Mouse (Mus musculus) ES-Bruce4 (cell line): Measurements from ENCODE around the gene Vti1b. TPM values are rescaled to one million over a fixed set of nuclear protein-coding genes. Genes with fewer than 3 reads are reported as not detected.

Experiments
- H3K27ac ChIP-seq: 2 replicates; pipeline ENCODE4 v1.5.1; 2012; ENCODE audit warnings: low read length, inconsistent platforms; ENCODE audit not compliant: insufficient read depth
- H3K27me3 ChIP-seq: 2 replicates; pipeline ENCODE4 v1.6.1; 2012; ENCODE audit warnings: mild to moderate bottlenecking, low read length, inconsistent platforms; ENCODE audit not compliant: control insufficient read depth, poor library complexity, insufficient read depth, severe bottlenecking
- H3K36me3 ChIP-seq: 2 replicates; pipeline ENCODE4 v1.6.1; 2012; ENCODE audit warnings: inconsistent platforms, mild to moderate bottlenecking, low read length, moderate library complexity; ENCODE audit not compliant: control insufficient read depth, poor library complexity, insufficient read depth, severe bottlenecking
- H3K4me1 ChIP-seq: one replicate; pipeline ENCODE4 v1.8.1; 2011; ENCODE audit warnings: low read length; ENCODE audit not compliant: control insufficient read depth, insufficient read depth
- H3K4me3 ChIP-seq: 2 replicates; pipeline ENCODE4 v1.5.1; 2011; ENCODE audit warnings: low read depth, mild to moderate bottlenecking, low read length
- H3K9ac ChIP-seq: 2 replicates; pipeline ENCODE4 v1.6.1; 2012; ENCODE audit warnings: low read depth, mild to moderate bottlenecking, inconsistent platforms; ENCODE audit not compliant: poor library complexity, severe bottlenecking
- H3K9me3 ChIP-seq: replicated peaks from 2 replicates; pipeline ENCODE4 v1.6.1; 2012; ENCODE audit warnings: mild to moderate bottlenecking, low read length, inconsistent platforms; ENCODE audit not compliant: control insufficient read depth, poor library complexity, insufficient read depth, severe bottlenecking
- CTCF ChIP-seq: IDR thresholded peaks from one replicate; pipeline ENCODE4 v1.8.1; 2011; ENCODE audit warnings: low read depth, low read length
- EP300 ChIP-seq: IDR thresholded peaks from 2 replicates; pipeline ENCODE4 v1.6.1; 2011; ENCODE audit warnings: low read depth, low read length; ENCODE audit not compliant: insufficient read depth
- POLR2A ChIP-seq: IDR thresholded peaks from one replicate; pipeline ENCODE4 v1.8.1; 2011; ENCODE audit warnings: low read length; ENCODE audit not compliant: insufficient read depth
- polyA plus RNA-seq: library from polyadenylated mRNA; stranded (reverse); fragments of >200 nt; gene quantifications from 2 replicates; pipeline ENCODE4 v1.2.4, GENCODE M21; 2011; ENCODE audit warnings: low read depth; ENCODE audit not compliant: missing spikeins, insufficient read depth, insufficient read length

The Vti1b gene
- polyA plus RNA-seq, 1 experiment: 58.9 TPM

GRCm38 (mm10) chr12:79135105-79135504 is 37.4 kb downstream of the Vti1b start:
- Histone ChIP-seq H3K4me1 (no peaks in the 10 kb centered on the region), H3K27ac (no peak overlapping the region), H3K9ac (no peak overlapping the region), H3K4me3 (no peak overlapping the region), H3K27me3 (peaks cover 18% of the 10 kb centered on the region), H3K9me3 (no peaks in the 10 kb centered on the region), H3K36me3 (no peaks in the 10 kb centered on the region)
- TF ChIP-seq POLR2A (no peak), EP300 (no peak), CTCF (no peak)

- Histone ChIP-seq H3K27ac (no peak overlapping the region), H3K27me3 (peaks cover 20% of the 10 kb centered on the region), H3K9me3 (no peaks in the 10 kb centered on the region), H3K4me1 (no peaks in the 10 kb centered on the region), H3K9ac (no peak overlapping the region), H3K4me3 (no peak overlapping the region), H3K36me3 (no peaks in the 10 kb centered on the region)
- TF ChIP-seq EP300 (no peak), POLR2A (no peak), CTCF (no peak)
Observed at GRCm38 (mm10) chr12:79134676-79135075, 37.8 kb downstream of the Vti1b start.

- H3K4me3 ChIP-seq: no peak overlapping the region
- H3K27ac ChIP-seq: no peak overlapping the region
- peaks cover 20% of the 10 kb centered on the region for H3K27me3 ChIP-seq
- H3K9ac ChIP-seq: no peak overlapping the region
- TF ChIP-seq EP300: no peak
- no peak for TF ChIP-seq CTCF
- no peak for TF ChIP-seq POLR2A
- no peaks in the 10 kb centered on the region for H3K36me3 ChIP-seq
- H3K4me1 ChIP-seq: no peaks in the 10 kb centered on the region
- no peaks in the 10 kb centered on the region for H3K9me3 ChIP-seq
Observed at GRCm38 (mm10) chr12:79131706-79132460, 40.6 kb downstream of the Vti1b start.

- H3K4me3 ChIP-seq: peak overlapping the region; percentile 74
- H3K27me3 ChIP-seq: peaks cover 20% of the 10 kb centered on the region
- H3K27ac ChIP-seq: no peak overlapping the region
- H3K9me3 ChIP-seq: no peaks in the 10 kb centered on the region
- no peak overlapping the region for H3K9ac ChIP-seq
- no peaks in the 10 kb centered on the region for H3K36me3 ChIP-seq
- no peaks in the 10 kb centered on the region for H3K4me1 ChIP-seq
- no peak for TF ChIP-seq EP300
- no peak for TF ChIP-seq POLR2A
- no peak for TF ChIP-seq CTCF
Observed at GRCm38 (mm10) chr12:79131178-79131675, 41.2 kb downstream of the Vti1b start.

GRCm38 (mm10) chr12:79130299-79131177 is 41.9 kb downstream of the Vti1b start, which contains the start of gene Arg2:
TSS of gene Arg2 (plus strand) at chr12:79130777.
- no peak within 1 kb of the TSS for H3K9ac ChIP-seq
- TF ChIP-seq POLR2A (no peak), EP300 (no peak), CTCF (no peak)
- H3K27ac ChIP-seq: no peak within 1 kb of the TSS
- no peaks in the 10 kb centered on the region for H3K36me3 ChIP-seq
- H3K27me3 ChIP-seq: peaks cover 20% of the 10 kb centered on the region
- no peaks in the 10 kb centered on the region for H3K4me1 ChIP-seq
- H3K4me3 ChIP-seq: peak within 1 kb of the TSS; percentile 74
- H3K9me3 ChIP-seq: no peaks in the 10 kb centered on the region
